Comparison of ENCODE assay signal across 9 mouse cellular contexts in genomic region chr1:73986268-73987045, GRCm38 (mm10).
DNase-seq lines count a peak whose midpoint lies in the region; ATAC-seq lines count a peak whose summit lies in the region.
"Had no signal": no experiment of that assay in that cellular context is flagged by ENCODE, and none has a peak within 500 bp of the region (broad histone marks: within the 10 kb centered on the region; RNA-seq: fewer than 3 reads in every experiment).

No protein-coding gene starts in this region.

- H3K4me1 ChIP-seq in forebrain, embryonic 13.5 days = no peaks in the 10 kb centered on the region
- no peaks in the 10 kb centered on the region for H3K4me1 ChIP-seq in forebrain, embryonic 12.5 days
- no peaks in the 10 kb centered on the region for H3K4me1 ChIP-seq in hindbrain, embryonic 14.5 days (replicated peaks; ENCODE audit: control insufficient read depth, insufficient read depth, low read length)
- H3K4me1 ChIP-seq: stomach, embryonic 15.5 days had no signal

- peak; percentile 63 for ATAC-seq in forebrain, embryonic 13.5 days
- no peak for ATAC-seq in forebrain, embryonic 12.5 days (ENCODE audit: low FRiP score)
- ATAC-seq in hindbrain, embryonic 14.5 days (ENCODE audit: low FRiP score) = no peak

- H3K9me3 ChIP-seq in forebrain, embryonic 13.5 days (replicated peaks) = no peaks in the 10 kb centered on the region
- H3K9me3 ChIP-seq in forebrain, embryonic 12.5 days = no peaks in the 10 kb centered on the region
- no peaks in the 10 kb centered on the region for H3K9me3 ChIP-seq in hindbrain, embryonic 14.5 days (ENCODE audit: control insufficient read depth, low read length)
- H3K9me3 ChIP-seq: stomach, embryonic 15.5 days had no signal

- no peak overlapping the region for H3K4me3 ChIP-seq in forebrain, embryonic 13.5 days
- H3K4me3 ChIP-seq in forebrain, embryonic 12.5 days (replicated peaks) = no peak overlapping the region
- H3K4me3 ChIP-seq in hindbrain, embryonic 14.5 days (replicated peaks; ENCODE audit: low read length) = no peak overlapping the region
- H3K4me3 ChIP-seq: stomach, embryonic 15.5 days had no signal

- no peaks in the 10 kb centered on the region for H3K27me3 ChIP-seq in forebrain, embryonic 13.5 days
- no peaks in the 10 kb centered on the region for H3K27me3 ChIP-seq in forebrain, embryonic 12.5 days
- no peaks in the 10 kb centered on the region for H3K27me3 ChIP-seq in hindbrain, embryonic 14.5 days (ENCODE audit: control insufficient read depth, insufficient read depth, low read length)
- H3K27me3 ChIP-seq: stomach, embryonic 15.5 days had no signal

- peaks cover 5% of the 10 kb centered on the region; the same call in 1 of the 2 replicates for H3K36me3 ChIP-seq in forebrain, embryonic 13.5 days (ENCODE audit: poor library complexity, severe bottlenecking)
- no peaks in the 10 kb centered on the region for H3K36me3 ChIP-seq in forebrain, embryonic 12.5 days (replicated peaks)
- H3K36me3 ChIP-seq in hindbrain, embryonic 14.5 days (replicated peaks; ENCODE audit: control insufficient read depth, insufficient read depth) = 0 out of 2 replicates have a peak, but pooled peaks cover 2% of the 10 kb centered on the region

- H3K9ac ChIP-seq in forebrain, embryonic 13.5 days = no peak overlapping the region
- H3K9ac ChIP-seq in forebrain, embryonic 12.5 days = no peak overlapping the region
- H3K9ac ChIP-seq in hindbrain, embryonic 14.5 days = no peak overlapping the region
- H3K9ac ChIP-seq: stomach, embryonic 15.5 days had no signal

- 44% methylated on average over 6 of the region's 6 CpGs for WGBS in forebrain, embryonic 13.5 days
- WGBS in forebrain, embryonic 12.5 days = 48% methylated on average over 6 of the region's 6 CpGs
- WGBS in hindbrain, embryonic 14.5 days = 45% methylated on average over 6 of the region's 6 CpGs

- DNase-seq in right cerebral cortex, adult 2 months (ENCODE audit: low spot score in 2 of 2) = peak; percentile 32 to 68
- no peak for DNase-seq in right cerebral cortex, postnatal 36 days (ENCODE audit: low spot score in 2 of 2)
- DNase-seq in cerebellum, postnatal 25 days = peak; percentile 38 to 55
- DNase-seq in hindbrain, embryonic 14.5 days (ENCODE audit: low spot score) = peak; percentile 86
- peak; percentile 61 for DNase-seq in lung, postnatal 36 days
- no peak for DNase-seq in urinary bladder, postnatal 10 days (ENCODE audit: low spot score)

- no peak overlapping the region for H3K4me2 ChIP-seq in forebrain, embryonic 13.5 days
- no peak overlapping the region for H3K4me2 ChIP-seq in forebrain, embryonic 12.5 days
- H3K4me2 ChIP-seq in hindbrain, embryonic 14.5 days (replicated peaks) = no peak overlapping the region
- H3K4me2 ChIP-seq: stomach, embryonic 15.5 days had no signal

- H3K27ac ChIP-seq in forebrain, embryonic 13.5 days = no peak overlapping the region
- no peak overlapping the region for H3K27ac ChIP-seq in forebrain, embryonic 12.5 days
- H3K27ac ChIP-seq in hindbrain, embryonic 14.5 days = no peak overlapping the region

Comparison
In these comparisons a context has a peak if more than half of its experiments do, and no peak if none do; other contexts are left out.
1. DNase-seq: peak in right cerebral cortex, adult 2 months (2 of 2), cerebellum, postnatal 25 days (2 of 2), hindbrain, embryonic 14.5 days (single experiment) and lung, postnatal 36 days (single experiment); none in right cerebral cortex, postnatal 36 days (0 of 2) and urinary bladder, postnatal 10 days (single experiment).